Mouse (Mus musculus) forebrain, postnatal 0 days (tissue): ENCODE measurements around the gene Cnmd. TPM values are rescaled to one million over a fixed set of nuclear protein-coding genes. Genes with fewer than 3 reads are reported as not detected.
A peak's percentile ranks its signal among the peaks of the same experiment; 100 is the strongest.

Source experiments
- ATAC-seq: fragments of 200-750 bp; cut with Nextera tagmentation; 2 replicates; pipeline ENCODE4 v1.8.0; 2017; ENCODE audit warnings: mild to moderate bottlenecking, moderate library complexity
- DNase-seq: peaks from one replicate; pipeline ENCODE4 v3.0.0-alpha.2; 2015
- H3K27ac ChIP-seq: fragments of 300-500 bp; sonication (generic); 2 replicates; pipeline ENCODE4 v1.5.1; 2014; ENCODE audit warnings: low read depth, mild to moderate bottlenecking, antibody characterized with exemption, low read length, moderate library complexity, mixed read lengths
- H3K27me3 ChIP-seq: fragments of 300-500 bp; sonication (generic); 2 replicates; pipeline ENCODE4 v1.6.1; 2014; ENCODE audit warnings: mild to moderate bottlenecking, low read length, mixed read lengths; ENCODE audit not compliant: insufficient read depth
- H3K36me3 ChIP-seq: fragments of 300-500 bp; sonication (generic); 2 replicates; pipeline ENCODE4 v1.6.1; 2014; ENCODE audit warnings: mild to moderate bottlenecking, moderate library complexity; ENCODE audit not compliant: insufficient read depth
- H3K4me1 ChIP-seq: fragments of 300-500 bp; sonication (generic); 2 replicates; pipeline ENCODE4 v1.6.1; 2014; ENCODE audit warnings: antibody characterized with exemption; ENCODE audit not compliant: insufficient read depth
- H3K4me2 ChIP-seq: fragments of 300-500 bp; sonication (generic); 2 replicates; pipeline ENCODE4 v1.6.1; 2014; ENCODE audit warnings: low read depth, mild to moderate bottlenecking, moderate library complexity
- H3K4me3 ChIP-seq: fragments of 300-500 bp; sonication (generic); 2 replicates; pipeline ENCODE4 v1.5.1; 2014; ENCODE audit warnings: low read depth, low read length, mixed read lengths
- H3K9ac ChIP-seq: fragments of 300-500 bp; sonication (generic); 2 replicates; pipeline ENCODE4 v1.6.1; 2014; ENCODE audit warnings: mild to moderate bottlenecking
- H3K9me3 ChIP-seq: fragments of 300-500 bp; sonication (generic); 2 replicates; pipeline ENCODE4 v1.6.1; 2016; ENCODE audit warnings: low read length
- CTCF ChIP-seq: sonication (generic); IDR thresholded peaks from 2 replicates; pipeline ENCODE4 v1.5.1; 2016; ENCODE audit warnings: antibody characterized with exemption, control low read depth, low read depth
- WGBS: fragments of 180-500 bp; shearing (Covaris S2); extraction: QIAGEN DNeasy Blood & Tissue Kit; methylation state at CpG from one replicate; pipeline ENCODE4 v1.1.7; 2014; 5-methylcytosine and 5-hydroxymethylcytosine counted together
- polyA plus RNA-seq: library from polyadenylated mRNA; unstranded; fragments of >200 nt; fragmentation: Nextera tagmentation; extraction: Ambion mirVana; gene quantifications from 2 replicates; pipeline ENCODE4 v1.2.1, GENCODE M21; 2015
- total RNA-seq: library from RNA; depleted of rRNA; stranded (reverse); fragments of >200 nt; gene quantifications from 2 replicates; pipeline ENCODE4 v1.2.3, GENCODE M21; 2014; rRNA removed

Cnmd gene
- total RNA-seq (0.62 and 6.8 TPM in 2 replicates), polyA plus RNA-seq (3.4 and 5.5 TPM in 2 replicates)

DNA sequence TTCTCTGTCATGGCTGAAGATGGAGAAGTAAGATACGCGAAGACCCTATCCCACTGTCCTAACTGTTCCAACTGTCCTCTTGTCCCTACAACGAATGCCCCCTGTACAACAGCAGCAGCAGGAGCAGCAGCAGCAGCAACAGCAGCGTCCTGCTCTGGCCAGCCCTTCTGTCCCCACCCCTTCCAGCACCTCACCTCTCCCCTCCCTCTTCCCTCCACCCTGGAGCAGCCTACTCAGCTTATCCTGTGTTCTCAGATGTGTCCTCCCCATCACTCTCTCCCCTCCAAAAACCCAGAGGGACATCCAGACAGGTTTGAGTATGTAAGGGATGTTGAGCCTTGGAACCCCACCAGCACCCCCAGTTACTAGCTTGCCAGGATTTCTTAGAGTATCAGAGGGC, at the start of gene Cnmd:
Gene Cnmd, minus strand, starts transcription at position 170 of the 400 bp plus-strand sequence.
- Histone ChIP-seq H3K27me3 (no peaks in the 10 kb centered on the region), H3K27ac (no peak within 1 kb of the TSS), H3K36me3 (no peaks in the 10 kb centered on the region), H3K4me2 (peak within 1 kb of the TSS; percentile 20; the same call in 1 of the 2 replicates), H3K4me1 (peaks cover 10% of the 10 kb centered on the region; the same call in 1 of the 2 replicates), H3K4me3 (no peak within 1 kb of the TSS), H3K9me3 (no peaks in the 10 kb centered on the region), H3K9ac (no peak within 1 kb of the TSS)
- DNase-seq (no peak), ATAC-seq (no peak)
- 69% methylated on average over 4 of the region's 4 CpGs for WGBS
- no peak for TF ChIP-seq CTCF

DNA sequence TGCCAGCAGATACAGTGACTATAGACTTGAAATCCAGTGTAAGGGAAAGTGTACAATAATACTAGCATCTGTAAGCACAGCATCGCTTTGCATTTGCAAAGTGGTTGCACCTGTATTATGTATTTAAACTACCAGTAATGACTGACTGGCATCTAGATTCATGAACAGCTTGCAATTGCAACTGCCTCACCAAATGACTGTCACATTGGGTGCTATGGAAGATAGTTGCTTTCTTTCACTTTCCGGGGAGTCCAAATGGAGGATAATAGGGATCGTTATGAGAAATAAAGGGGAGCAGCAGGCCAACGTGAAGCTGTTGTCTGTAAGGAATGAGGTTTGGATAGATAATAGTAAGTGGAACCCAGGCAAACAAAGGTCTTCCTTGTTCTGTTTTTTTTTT, 49.3 kb upstream of the Cnmd start:
- no peaks in the 10 kb centered on the region for H3K9me3 ChIP-seq
- no peak for TF ChIP-seq CTCF
- WGBS: 25% methylated on average over 4 of the region's 4 CpGs
- DNase-seq (peak; percentile 14), ATAC-seq (no peak)
- H3K9ac ChIP-seq: no peak overlapping the region
- H3K4me1 ChIP-seq: no peaks in the 10 kb centered on the region
- H3K36me3 ChIP-seq: no peaks in the 10 kb centered on the region
- no peak overlapping the region for H3K27ac ChIP-seq
- H3K4me2 ChIP-seq: no peak overlapping the region
- no peak overlapping the region for H3K4me3 ChIP-seq
- no peaks in the 10 kb centered on the region for H3K27me3 ChIP-seq

DNA sequence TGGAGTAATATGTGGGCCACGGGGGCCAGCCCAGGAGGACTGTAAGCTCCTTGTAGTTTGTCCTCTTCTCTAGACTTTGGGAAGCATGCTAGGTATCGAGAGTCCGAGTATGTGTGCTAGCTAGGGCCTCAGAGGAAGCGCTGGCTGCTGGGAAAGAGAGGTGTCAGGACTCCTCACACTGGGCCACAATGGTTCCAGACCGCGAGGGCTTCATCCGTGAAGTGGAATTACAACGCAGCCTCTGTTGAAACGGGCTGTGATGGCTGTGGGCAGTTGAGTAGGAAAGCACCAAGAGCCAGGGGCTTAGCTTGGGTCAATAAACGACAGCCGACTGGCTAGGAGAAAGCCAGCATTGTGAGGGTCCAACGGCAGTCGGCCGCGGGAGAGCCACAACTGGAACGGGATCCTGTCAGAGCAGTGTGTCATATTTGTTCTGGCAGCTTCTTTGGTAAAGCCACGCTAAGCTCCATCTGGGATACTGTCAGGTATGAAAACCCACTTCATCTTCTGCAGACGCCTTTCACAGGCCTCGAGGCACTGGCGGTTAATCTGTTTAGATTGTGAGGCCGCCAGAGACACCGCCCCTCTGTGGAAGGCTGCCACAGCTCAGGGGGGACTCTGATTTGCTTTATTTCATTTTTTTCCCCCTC, 41.7 kb upstream of the Cnmd start:
- 66% methylated on average over 22 of the region's 22 CpGs for WGBS
- no peak overlapping the region for H3K9ac ChIP-seq
- H3K27me3 ChIP-seq: no peaks in the 10 kb centered on the region
- no peak overlapping the region; the same call in 1 of the 2 replicates for H3K27ac ChIP-seq
- H3K4me3 ChIP-seq: no peak overlapping the region
- ATAC-seq (peak; percentile 63), DNase-seq (peak; percentile 59)
- H3K4me2 ChIP-seq: no peak overlapping the region
- no peak for TF ChIP-seq CTCF
- no peaks in the 10 kb centered on the region for H3K36me3 ChIP-seq
- H3K4me1 ChIP-seq: peaks cover 5% of the 10 kb centered on the region; the same call in 1 of the 2 replicates
- no peaks in the 10 kb centered on the region for H3K9me3 ChIP-seq

DNA sequence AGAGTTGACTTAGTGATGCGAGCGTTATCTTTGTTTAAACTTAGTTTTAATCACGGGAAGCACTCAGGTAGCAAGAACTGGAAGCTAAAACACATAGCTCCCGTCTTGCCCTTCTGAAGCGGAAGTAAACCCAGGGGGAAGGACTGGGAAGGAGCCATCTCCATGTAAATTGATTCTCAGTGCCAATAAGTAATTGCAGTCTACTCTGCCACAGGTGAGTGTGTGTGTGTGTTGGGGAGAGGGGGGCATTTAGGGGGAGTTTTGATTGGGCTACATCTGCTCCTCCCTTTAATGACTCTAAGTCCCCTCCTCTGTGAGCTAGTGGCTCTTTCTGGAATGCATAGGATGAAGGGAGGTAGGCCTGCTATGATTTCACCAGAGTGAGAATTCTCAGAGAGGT, 39.6 kb upstream of the Cnmd start:
- no peak overlapping the region for H3K9ac ChIP-seq
- H3K9me3 ChIP-seq: no peaks in the 10 kb centered on the region
- WGBS: 65% methylated on average over 5 of the region's 5 CpGs
- no peak overlapping the region for H3K27ac ChIP-seq
- ATAC-seq: no peak
- peaks cover 5% of the 10 kb centered on the region; the same call in 1 of the 2 replicates for H3K4me1 ChIP-seq
- no peak overlapping the region for H3K4me2 ChIP-seq
- H3K4me3 ChIP-seq: no peak overlapping the region
- no peak for TF ChIP-seq CTCF
- H3K36me3 ChIP-seq: no peaks in the 10 kb centered on the region
- no peaks in the 10 kb centered on the region for H3K27me3 ChIP-seq
- DNase-seq: no peak

DNA sequence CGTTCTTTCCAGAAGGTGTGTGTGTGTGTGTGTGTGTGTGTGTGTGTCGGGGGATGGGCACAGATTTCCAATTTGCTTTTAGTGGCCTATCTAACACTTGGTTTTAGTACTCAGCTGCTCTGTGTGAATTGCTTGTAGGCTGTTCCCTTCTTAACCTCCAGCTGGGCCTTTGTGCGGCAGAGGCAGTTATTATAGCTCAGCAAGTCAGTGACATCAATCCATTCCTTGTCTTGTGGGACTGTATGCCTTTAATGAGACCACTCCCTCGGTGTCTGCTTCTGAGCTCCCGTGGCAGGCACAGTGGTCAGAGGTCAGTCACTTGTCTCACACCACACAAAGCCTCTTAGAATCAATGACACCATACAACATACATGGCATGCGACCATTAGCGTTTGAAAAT, 39.1 kb upstream of the Cnmd start:
- Histone ChIP-seq H3K4me2 (no peak overlapping the region), H3K27me3 (no peaks in the 10 kb centered on the region), H3K27ac (no peak overlapping the region), H3K4me1 (peaks cover 5% of the 10 kb centered on the region; the same call in 1 of the 2 replicates), H3K9me3 (no peaks in the 10 kb centered on the region), H3K36me3 (no peaks in the 10 kb centered on the region), H3K4me3 (no peak overlapping the region), H3K9ac (no peak overlapping the region)
- 22% methylated on average over 7 of the region's 7 CpGs for WGBS
- no peak for DNase-seq
- ATAC-seq: peak; percentile 67
- TF ChIP-seq CTCF: no peak

DNA sequence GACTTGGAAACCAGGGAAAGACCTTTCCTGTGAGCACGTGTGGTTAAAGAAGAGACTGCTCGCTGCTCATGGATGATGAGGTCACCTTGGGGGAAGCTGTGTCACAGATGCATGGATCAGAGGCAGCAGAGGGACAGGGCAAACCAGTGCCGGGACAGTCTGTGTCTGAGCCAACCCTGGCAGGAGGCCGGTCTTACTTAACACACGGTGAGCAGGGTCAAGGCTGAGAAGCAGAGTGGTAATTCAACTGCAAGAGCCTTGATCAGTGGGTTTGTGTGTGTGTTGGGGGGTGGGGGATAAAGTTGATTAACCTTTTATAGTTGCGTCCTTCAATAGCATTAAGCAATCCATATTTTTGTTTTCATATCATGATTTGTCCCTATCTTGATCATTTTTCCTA, 37.4 kb upstream of the Cnmd start:
- H3K9ac ChIP-seq: no peak overlapping the region
- no peak for DNase-seq
- 49% methylated on average over 6 of the region's 6 CpGs for WGBS

DNA sequence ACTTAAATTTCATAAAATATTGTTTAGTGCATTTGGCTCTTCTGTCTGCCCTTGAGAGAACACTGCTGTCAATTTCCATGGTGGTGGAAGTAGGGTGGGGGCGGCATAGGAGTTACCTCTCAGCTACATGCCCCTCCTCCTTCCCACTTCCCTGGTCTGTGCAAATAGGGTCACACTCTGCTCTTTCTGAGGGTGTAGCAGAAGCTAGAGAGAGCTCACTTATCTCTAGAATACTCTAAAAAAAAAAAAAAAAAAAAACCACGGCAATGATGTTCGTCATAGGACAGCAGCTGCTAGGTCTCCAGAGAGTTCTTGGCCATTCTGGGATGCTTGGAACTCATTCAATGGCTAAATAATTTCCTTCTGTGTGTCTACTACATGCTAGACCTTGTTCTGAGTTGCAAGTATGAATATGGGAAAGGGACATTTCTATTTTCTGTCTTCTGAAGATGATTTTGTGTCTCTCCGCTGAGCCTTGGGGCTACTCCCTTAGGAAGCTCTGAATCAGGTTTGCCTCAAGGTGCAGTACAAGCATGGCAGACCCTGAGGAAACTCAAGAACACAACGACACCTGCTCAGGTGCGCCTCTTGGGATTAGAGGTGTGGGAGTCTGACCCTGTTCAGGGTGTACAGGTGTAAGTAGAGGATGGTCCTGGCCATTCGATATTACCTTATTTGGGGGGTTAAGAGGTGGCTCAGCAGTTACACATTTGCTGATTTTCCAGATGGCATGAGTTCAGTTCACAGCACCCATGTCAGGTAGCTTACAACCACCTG, 28.3 kb upstream of the Cnmd start:
- no peak overlapping the region for H3K9ac ChIP-seq
- H3K27ac ChIP-seq: no peak overlapping the region
- 91% methylated on average over 7 of the region's 7 CpGs for WGBS
- no peak for TF ChIP-seq CTCF
- H3K4me1 ChIP-seq: no peaks in the 10 kb centered on the region
- H3K9me3 ChIP-seq: no peaks in the 10 kb centered on the region
- no peak overlapping the region for H3K4me2 ChIP-seq
- H3K4me3 ChIP-seq: no peak overlapping the region
- ATAC-seq (no peak), DNase-seq (no peak)
- no peaks in the 10 kb centered on the region for H3K27me3 ChIP-seq
- no peaks in the 10 kb centered on the region for H3K36me3 ChIP-seq

More for the DNA sequence above, 37.4 kb upstream of the Cnmd start:
- Histone ChIP-seq H3K36me3 (no peaks in the 10 kb centered on the region), H3K27me3 (no peaks in the 10 kb centered on the region), H3K4me2 (no peak overlapping the region), H3K4me3 (no peak overlapping the region), H3K4me1 (peaks cover 5% of the 10 kb centered on the region; the same call in 1 of the 2 replicates), H3K27ac (no peak overlapping the region), H3K9me3 (no peaks in the 10 kb centered on the region)
- no peak for ATAC-seq
- TF ChIP-seq CTCF: no peak
